Mouse (Mus musculus): ENCODE data around the gene Alox5ap. TPM values are rescaled to one million over a fixed set of nuclear protein-coding genes. Genes with fewer than 3 reads are reported as not detected.

Gene Alox5ap
- total RNA-seq, 4 experiments from 2014 or later, result 10.3 to 19.4 (median 11.9) TPM

GRCm38 (mm10) chr5:149312884-149313652 is 48.5 kb downstream of the Alox5ap start:
- DNase-seq (ENCODE audit: low spot score in 2 of 2), result peak in 1 of 2 experiments; percentile 27

- no peak for DNase-seq (ENCODE audit: low spot score in 2 of 2)
These were observed 50.0 kb downstream of the Alox5ap start for GRCm38 (mm10) chr5:149314514-149315081.

DNA sequence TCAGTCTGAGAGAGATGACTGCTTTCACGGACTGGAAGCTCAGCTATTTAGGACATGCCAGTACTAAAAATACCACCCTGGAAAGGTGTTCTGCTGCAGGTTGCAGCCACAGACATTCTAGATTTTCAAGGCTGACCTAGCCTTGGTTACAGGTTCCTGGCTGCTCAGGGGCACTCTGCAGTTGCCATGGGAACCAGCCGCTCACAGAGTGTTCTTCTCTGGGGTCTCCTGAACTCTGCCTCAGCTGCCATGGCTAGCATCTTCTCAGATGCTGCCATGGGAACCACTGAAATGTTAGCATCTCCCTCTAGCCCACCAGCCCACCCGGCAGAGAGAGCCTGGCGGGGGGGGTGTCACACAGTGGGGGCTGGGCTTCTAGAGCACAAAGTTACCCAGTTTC is 52.4 kb downstream of the Alox5ap start:
- no peak for DNase-seq (ENCODE audit: low spot score in 2 of 2)

GRCm38 (mm10) chr5:149319874-149320323 is 55.3 kb downstream of the Alox5ap start:
- DNase-seq (ENCODE audit: low spot score in 2 of 2), result no peak

DNA sequence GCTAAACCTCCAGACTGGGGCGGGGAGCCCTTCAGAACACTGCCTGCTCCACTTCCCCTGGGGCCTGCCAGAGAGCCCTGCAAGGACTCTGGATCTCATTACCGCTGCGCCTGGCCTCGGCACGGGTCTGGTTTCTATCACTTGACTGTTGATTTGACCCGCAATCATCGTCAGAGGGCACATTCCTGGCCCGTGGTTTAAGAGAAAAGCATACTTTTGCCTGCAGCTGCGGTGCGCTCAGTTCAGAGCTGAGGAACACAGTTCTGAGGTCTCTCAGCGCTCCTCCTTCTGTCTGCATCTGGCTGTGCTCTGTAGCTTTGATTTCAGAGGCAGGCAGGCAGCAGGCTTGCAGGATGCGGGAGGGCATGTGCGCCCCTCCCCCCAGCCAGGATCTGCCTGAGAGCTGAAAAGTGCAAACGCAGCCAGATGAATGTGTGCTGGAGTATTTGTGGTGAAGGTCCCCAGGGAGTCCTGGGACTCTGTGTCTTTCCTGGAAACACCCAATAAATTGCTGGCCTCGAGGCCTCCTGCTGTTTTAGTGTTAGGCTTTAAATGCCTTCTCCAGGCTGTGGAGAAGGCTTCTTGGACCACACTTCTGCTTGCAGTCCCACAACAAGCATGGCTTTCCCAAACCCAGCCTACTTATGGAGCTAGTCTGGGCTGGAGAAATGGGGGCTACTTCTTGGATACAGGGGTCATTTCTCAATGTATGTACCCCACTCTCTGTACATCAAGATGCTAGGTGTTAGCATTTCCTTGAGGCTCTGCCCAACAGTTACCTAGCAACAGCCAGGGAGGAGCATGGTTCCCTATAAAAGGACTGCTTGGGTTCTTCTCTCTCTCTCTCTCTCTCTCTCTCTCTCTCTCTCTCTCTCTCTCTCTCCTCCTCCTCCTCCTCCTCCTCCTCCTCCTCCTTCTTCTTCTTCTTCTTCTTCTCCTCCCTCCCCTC is 56.2 kb downstream of the Alox5ap start:
- peak; percentile 54 to 61 for DNase-seq (ENCODE audit: low spot score in 2 of 2)

DNA sequence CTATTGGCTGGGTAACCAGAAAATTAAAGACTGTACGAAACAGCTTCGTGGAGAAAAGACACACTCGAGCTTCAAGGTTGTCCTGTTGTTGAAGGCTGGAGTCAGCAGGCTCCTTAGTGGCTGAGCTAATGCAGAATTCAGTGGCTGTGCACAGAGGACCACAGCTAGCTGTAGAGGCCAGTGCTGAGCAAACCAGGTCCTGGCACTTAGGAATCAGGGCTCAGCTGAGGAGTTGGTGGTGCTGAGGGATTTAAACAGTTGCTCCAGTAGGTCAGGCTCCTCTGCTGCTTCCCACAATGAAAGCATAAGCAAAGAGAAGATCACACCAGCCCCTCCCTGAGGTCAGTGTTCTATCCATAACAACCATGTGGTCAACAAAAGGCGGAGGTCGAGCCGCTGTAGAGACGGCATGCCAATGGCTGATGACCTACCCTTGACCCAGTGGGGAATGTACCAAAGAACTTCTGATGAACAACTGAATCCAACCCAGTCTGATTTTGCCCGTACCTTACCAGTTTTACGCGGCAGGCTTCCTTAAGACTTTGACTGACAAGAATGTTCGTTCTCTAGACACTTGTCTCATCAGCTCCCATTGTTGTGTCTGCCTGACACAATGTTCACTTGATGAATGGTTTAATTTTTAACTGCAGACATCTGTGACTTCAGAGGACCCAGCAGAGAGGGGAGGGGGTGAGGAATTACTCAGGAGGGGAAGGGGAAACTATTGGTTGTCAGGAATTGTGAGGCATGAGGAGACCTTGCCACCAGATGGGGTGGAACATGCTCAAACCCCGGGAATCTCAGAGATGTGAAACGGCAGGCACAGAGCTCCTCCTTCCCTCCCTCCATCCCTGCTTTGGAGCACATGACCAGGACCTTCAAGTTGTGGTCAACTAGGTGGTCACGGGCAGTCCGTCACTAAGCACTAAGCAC is 57.6 kb downstream of the Alox5ap start:
- no peak for DNase-seq (ENCODE audit: low spot score in 2 of 2)

DNA sequence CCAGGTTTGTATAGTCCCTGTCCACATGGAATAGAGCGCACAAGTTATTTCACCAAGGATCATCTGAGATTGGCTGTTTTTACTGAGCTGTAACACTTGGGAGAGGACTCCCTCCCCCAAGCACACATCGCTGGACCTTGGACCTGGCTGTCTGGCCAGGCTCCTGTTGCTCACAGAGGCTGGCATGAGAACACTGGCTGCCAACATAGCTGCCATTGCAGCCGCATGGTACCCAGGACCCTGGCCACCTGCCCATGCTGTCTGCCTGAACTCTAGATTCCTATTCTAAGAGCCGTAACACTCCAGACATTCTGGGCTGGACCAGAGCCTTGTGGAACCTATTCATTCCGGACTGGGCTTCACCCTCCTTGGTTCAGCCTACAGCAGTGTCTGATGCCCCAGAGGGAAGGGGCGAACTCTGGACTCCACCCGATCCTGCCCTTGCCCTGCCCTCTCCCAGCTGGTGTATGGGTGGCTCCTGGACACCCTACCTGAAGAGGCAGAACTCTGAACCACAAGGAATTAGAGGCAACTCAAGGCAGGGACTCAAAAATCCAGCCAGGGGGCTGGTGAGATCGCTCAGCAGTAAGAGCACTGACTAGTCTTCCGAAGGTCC is 58.5 kb downstream of the Alox5ap start:
- no peak for DNase-seq (ENCODE audit: low spot score in 2 of 2)

GRCm38 (mm10) chr5:149324739-149325138 is 60.2 kb downstream of the Alox5ap start:
- DNase-seq (ENCODE audit: low spot score in 2 of 2), result no peak

GRCm38 (mm10) chr5:149329098-149329887 is 64.7 kb downstream of the Alox5ap start:
- DNase-seq (ENCODE audit: low spot score in 2 of 2), result no peak

DNA sequence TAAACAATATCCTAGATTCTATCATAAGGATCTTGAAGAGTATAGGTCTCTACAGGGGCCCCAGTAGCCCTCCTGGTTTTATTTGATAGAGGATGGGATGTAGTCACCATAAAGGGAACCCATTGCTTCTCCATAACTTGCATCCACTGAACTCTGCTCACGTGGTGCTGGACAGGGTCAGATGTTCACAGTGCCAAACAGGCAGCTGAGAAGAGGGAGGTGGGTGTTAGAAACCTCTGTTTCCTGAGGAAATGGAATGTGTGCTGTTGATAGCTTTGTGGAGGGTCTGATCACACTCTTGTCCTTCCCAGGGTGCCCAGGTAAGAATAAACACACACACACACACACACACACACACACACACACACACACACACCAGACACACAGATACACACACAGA is 66.0 kb downstream of the Alox5ap start:
- DNase-seq (ENCODE audit: low spot score in 2 of 2), result no peak

DNA sequence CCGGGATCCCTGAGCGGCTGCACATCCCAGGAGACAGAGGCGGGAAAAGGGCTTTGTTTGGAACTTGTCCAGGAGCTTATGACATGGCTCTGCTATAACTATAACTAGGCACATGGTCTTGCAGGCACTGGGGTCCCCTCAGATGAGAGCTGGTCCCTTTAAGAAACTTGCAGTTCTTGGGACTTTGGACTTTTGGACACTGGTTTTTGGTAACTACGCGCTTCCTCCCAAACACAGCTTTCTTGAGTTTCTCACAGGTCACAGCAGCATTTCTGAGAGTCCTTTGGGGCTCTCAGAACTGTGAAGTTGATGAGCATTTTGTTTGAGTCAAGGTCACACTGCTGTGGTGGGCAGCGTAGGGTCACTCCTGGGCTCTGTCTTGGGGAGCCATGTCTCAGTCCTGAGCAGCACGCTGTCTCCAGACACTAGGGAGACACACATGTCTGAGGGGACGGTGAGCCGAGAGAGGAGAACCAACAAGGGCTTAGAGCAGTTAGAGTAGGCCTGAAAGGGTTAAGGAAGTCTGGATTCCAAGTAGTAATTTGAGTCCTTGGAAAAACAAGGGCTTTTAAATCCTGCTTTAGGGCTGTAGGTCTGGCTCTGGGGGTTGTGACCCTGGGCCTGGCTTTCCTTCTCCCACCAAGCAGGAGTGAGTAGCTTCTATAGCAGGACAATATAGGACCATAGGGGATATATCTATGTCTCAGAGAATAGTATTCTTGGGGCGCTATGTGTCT is 67.0 kb downstream of the Alox5ap start:
- DNase-seq (ENCODE audit: low spot score in 2 of 2), result no peak

DNA sequence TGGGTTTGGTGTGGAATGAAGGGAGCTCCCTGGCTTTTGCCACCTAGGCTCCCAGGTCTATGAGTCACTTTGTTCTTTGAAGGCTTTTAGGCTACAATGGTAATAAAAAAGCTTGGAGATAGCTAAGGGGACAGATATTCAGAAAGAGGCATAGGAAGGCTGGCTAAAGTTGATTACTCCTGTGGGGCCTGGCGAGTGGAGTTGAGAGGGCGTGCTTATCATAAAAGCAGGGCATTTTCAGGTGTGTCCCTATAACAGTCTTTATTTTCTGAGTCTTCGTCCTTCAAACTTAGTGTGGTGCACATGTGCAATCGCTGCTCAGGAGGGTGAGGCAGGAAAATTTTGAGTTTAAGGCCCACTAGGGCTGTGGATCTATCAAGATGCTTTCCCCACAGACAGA is 68.2 kb downstream of the Alox5ap start:
- no peak for DNase-seq (ENCODE audit: low spot score in 2 of 2)

- DNase-seq (ENCODE audit: low spot score in 2 of 2), result no peak
These were observed 69.6 kb downstream of the Alox5ap start for GRCm38 (mm10) chr5:149333941-149334698.

GRCm38 (mm10) chr5:149335009-149335408 is 70.4 kb downstream of the Alox5ap start:
- DNase-seq (ENCODE audit: low spot score in 2 of 2), result peak in 1 of 2 experiments; percentile 47

DNA sequence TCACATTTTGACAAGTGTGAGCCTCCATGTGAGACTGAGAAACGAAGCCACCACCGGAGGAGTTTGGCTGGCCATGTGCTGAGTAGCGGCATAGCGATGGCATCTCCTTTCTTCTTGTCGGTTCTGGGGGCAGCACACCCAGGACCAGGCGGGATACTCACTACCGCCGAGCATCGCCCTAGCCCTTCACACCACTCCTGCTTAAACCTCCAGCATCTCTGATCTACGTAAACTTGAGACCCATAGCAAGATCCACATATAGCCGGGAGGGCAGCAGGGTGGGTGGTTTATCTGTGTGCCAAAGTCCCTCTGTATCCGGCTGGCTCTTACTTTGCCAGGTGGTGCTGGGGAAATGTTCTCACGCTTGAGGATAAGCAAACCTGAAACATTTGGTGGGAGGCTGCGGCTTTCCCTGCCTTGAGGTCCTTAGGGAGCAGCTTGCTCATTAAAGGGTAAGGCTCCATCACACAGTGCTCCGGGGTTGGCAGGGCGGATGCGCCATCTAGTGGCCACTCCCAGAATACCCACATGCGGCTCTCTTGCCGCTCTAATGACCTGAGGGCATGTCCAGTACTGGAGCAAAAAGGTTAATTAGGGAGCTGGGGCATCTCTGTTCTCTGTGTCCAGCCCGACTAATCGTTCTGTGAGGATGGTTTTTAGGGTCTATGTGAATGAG is 71.1 kb downstream of the Alox5ap start:
- DNase-seq (ENCODE audit: low spot score in 2 of 2), result peak; percentile 62 to 84

DNA sequence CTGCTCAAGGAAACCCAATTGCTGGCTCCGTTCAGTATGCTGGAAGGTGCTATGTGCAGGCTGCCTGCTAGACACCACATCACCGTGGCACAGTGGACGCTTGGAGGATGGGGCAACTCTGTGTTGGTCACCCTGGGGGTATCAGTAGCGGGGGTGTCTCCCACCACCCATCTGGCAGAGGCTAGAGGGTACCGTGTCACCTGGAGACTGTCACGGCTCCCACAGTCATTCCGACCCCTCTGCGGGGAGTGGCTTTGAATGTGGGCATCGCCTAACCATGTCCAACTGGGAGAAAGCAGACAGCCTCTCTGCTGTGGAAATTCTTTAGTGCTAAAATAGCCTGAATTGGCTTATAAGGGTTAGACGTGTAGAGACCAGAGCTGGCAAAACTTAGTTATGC is 72.6 kb downstream of the Alox5ap start:
- DNase-seq (ENCODE audit: low spot score in 2 of 2), result no peak
